Mouse (Mus musculus): ENCODE data around the gene Doc2a. TPM values are rescaled to one million over a fixed set of nuclear protein-coding genes. Genes with fewer than 3 reads are reported as not detected.
A peak's percentile ranks its signal among the peaks of the same experiment; 100 is the strongest.

Gene Doc2a
- total RNA-seq, 1 experiment: 5.5 TPM

DNA sequence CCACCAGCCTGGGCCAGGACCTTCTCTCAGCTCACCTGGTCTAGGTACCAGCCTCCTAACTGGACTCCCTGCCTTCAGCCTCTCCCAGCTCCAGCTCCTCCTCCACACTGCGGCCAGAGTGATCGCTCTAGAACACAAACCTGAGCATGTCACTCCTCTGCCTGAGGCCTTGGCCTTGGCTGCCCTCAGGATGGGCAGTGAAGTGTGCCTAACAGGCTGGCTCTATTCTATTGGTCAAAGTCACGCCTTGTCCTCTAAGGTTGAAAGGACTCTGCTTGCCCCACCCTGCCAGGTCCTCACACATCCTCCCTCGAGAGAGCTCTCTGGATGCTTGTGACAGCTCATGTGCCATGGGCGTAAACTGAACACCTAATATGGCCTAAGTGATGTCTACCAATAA is 6.2 kb downstream of the Doc2a start:
- H3K9ac ChIP-seq (ENCODE audit: insufficient read depth, low read depth, low read length, poor library complexity, severe bottlenecking): no peak overlapping the region
- H3K4me1 ChIP-seq (ENCODE audit: control insufficient read depth in 2 of 2, insufficient read depth in 2 of 2, low read length in 2 of 2, poor library complexity in 1 of 2): peaks cover 6 to 45% of the 10 kb centered on the region in 2 experiments
- DNase-seq (ENCODE audit: low read depth, low spot score): no peak
- no peak overlapping the region for H3K27ac ChIP-seq (ENCODE audit: insufficient read depth, low read depth, low read length, poor library complexity, severe bottlenecking)
- peaks cover 66% of the 10 kb centered on the region for H3K36me3 ChIP-seq (ENCODE audit: control insufficient read depth, insufficient read depth, low read length, poor library complexity, severe bottlenecking)
- no peaks in the 10 kb centered on the region for H3K9me3 ChIP-seq (ENCODE audit: control insufficient read depth, insufficient read depth, low read depth, low read length)
- TF ChIP-seq ZNF384 (IDR thresholded peaks at IDR 0.05; ENCODE audit: low read depth, low read length) (no peak), ZC3H11A (IDR thresholded peaks at IDR 0.05; ENCODE audit: borderline replicate concordance, low read depth, low read length) (no peak), CHD2 (IDR thresholded peaks at IDR 0.05; ENCODE audit: low read depth, low read length) (no peak), HCFC1 (IDR thresholded peaks at IDR 0.05; ENCODE audit: borderline replicate concordance, insufficient read depth, low read length) (no peak), MAFK (IDR thresholded peaks at IDR 0.05; ENCODE audit: insufficient read depth, low read depth, low read length) (no peak)
- no peak overlapping the region for H3K4me3 ChIP-seq (ENCODE audit: insufficient read depth in 1 of 2, low read depth in 1 of 2, low read length in 2 of 2, poor library complexity in 1 of 2, severe bottlenecking in 1 of 2)
- in situ Hi-C loops (cut with MboI; ENCODE audit: low sequenced_read_pairs in 2 of 2, unreplicated experiment in 2 of 2): no loop called here

DNA sequence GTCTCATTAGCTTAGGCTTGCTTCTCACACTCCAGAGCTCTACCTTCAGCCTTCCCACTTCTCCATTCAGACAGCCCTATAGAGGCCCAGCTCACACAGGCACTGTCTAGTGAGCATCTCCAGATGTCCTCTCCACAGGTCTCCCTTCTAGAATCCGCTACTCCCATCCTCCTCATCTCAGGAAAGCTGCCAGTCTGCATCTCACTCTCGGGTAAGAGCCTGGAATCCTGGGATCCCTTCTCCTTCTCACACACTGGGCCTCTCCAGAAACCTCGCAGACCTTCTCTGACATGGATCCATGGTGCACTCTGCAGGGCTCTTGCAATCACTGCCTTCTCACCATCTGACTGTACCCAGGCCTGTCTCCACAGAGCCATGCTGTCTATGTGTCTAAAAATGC is 8.4 kb downstream of the Doc2a start:
- in situ Hi-C loops (cut with MboI; ENCODE audit: low sequenced_read_pairs in 2 of 2, unreplicated experiment in 2 of 2): no loop called here
- Histone ChIP-seq H3K9me3 (ENCODE audit: control insufficient read depth, insufficient read depth, low read depth, low read length) (no peaks in the 10 kb centered on the region), H3K27ac (ENCODE audit: insufficient read depth, low read depth, low read length, poor library complexity, severe bottlenecking) (no peak overlapping the region), H3K4me1 (ENCODE audit: control insufficient read depth in 2 of 2, insufficient read depth in 2 of 2, low read length in 2 of 2, poor library complexity in 1 of 2) (peaks cover 6 to 45% of the 10 kb centered on the region in 2 experiments), H3K4me3 (ENCODE audit: insufficient read depth in 1 of 2, low read depth in 1 of 2, low read length in 2 of 2, poor library complexity in 1 of 2, severe bottlenecking in 1 of 2) (no peak overlapping the region), H3K9ac (ENCODE audit: insufficient read depth, low read depth, low read length, poor library complexity, severe bottlenecking) (no peak overlapping the region), H3K36me3 (ENCODE audit: control insufficient read depth, insufficient read depth, low read length, poor library complexity, severe bottlenecking) (peaks cover 79% of the 10 kb centered on the region)
- no peak for TF ChIP-seq CHD2 (IDR thresholded peaks at IDR 0.05; ENCODE audit: low read depth, low read length)
- TF ChIP-seq ZC3H11A (IDR thresholded peaks at IDR 0.05; ENCODE audit: borderline replicate concordance, low read depth, low read length): no peak
- TF ChIP-seq MAFK (IDR thresholded peaks at IDR 0.05; ENCODE audit: insufficient read depth, low read depth, low read length): no peak
- TF ChIP-seq ZNF384 (IDR thresholded peaks at IDR 0.05; ENCODE audit: low read depth, low read length): no peak
- no peak for TF ChIP-seq HCFC1 (IDR thresholded peaks at IDR 0.05; ENCODE audit: borderline replicate concordance, insufficient read depth, low read length)
- DNase-seq (ENCODE audit: low read depth, low spot score): no peak

GRCm38 (mm10) chr7:126856741-126857420 is 9.7 kb downstream of the Doc2a start:
- Histone ChIP-seq H3K36me3 (ENCODE audit: control insufficient read depth, insufficient read depth, low read length, poor library complexity, severe bottlenecking) (peaks cover 72% of the 10 kb centered on the region), H3K9ac (ENCODE audit: insufficient read depth, low read depth, low read length, poor library complexity, severe bottlenecking) (peak overlapping the region; percentile 8; the same call in 1 of the 2 replicates), H3K9me3 (ENCODE audit: control insufficient read depth, insufficient read depth, low read depth, low read length) (no peaks in the 10 kb centered on the region), H3K4me3 (ENCODE audit: insufficient read depth in 1 of 2, low read depth in 1 of 2, low read length in 2 of 2, poor library complexity in 1 of 2, severe bottlenecking in 1 of 2) (no peak overlapping the region), H3K4me1 (ENCODE audit: control insufficient read depth in 2 of 2, insufficient read depth in 2 of 2, low read length in 2 of 2, poor library complexity in 1 of 2) (peaks cover 6 to 36% of the 10 kb centered on the region in 2 experiments), H3K27ac (ENCODE audit: insufficient read depth, low read depth, low read length, poor library complexity, severe bottlenecking) (peak overlapping the region; percentile 29; the same call in 1 of the 2 replicates)
- no peak for TF ChIP-seq MAFK (IDR thresholded peaks at IDR 0.05; ENCODE audit: insufficient read depth, low read depth, low read length)
- no peak for TF ChIP-seq ZC3H11A (IDR thresholded peaks at IDR 0.05; ENCODE audit: borderline replicate concordance, low read depth, low read length)
- no peak for TF ChIP-seq CHD2 (IDR thresholded peaks at IDR 0.05; ENCODE audit: low read depth, low read length)
- no peak for TF ChIP-seq HCFC1 (IDR thresholded peaks at IDR 0.05; ENCODE audit: borderline replicate concordance, insufficient read depth, low read length)
- no peak for TF ChIP-seq ZNF384 (IDR thresholded peaks at IDR 0.05; ENCODE audit: low read depth, low read length)
- DNase-seq (ENCODE audit: low read depth, low spot score): peak; percentile 66
- in situ Hi-C loops (cut with MboI; ENCODE audit: low sequenced_read_pairs in 2 of 2, unreplicated experiment in 2 of 2): no loop called here

- Histone ChIP-seq H3K27ac (ENCODE audit: insufficient read depth, low read depth, low read length, poor library complexity, severe bottlenecking) (peak overlapping the region; percentile 15; the same call in 1 of the 2 replicates), H3K4me3 (ENCODE audit: insufficient read depth in 1 of 2, low read depth in 1 of 2, low read length in 2 of 2, poor library complexity in 1 of 2, severe bottlenecking in 1 of 2) (peak overlapping the region; percentile 77 to 86), H3K9me3 (ENCODE audit: control insufficient read depth, insufficient read depth, low read depth, low read length) (no peaks in the 10 kb centered on the region), H3K9ac (ENCODE audit: insufficient read depth, low read depth, low read length, poor library complexity, severe bottlenecking) (peak overlapping the region; percentile 87), H3K4me1 (ENCODE audit: control insufficient read depth in 2 of 2, insufficient read depth in 2 of 2, low read length in 2 of 2, poor library complexity in 1 of 2) (peaks cover 0 to 19% of the 10 kb centered on the region in 2 experiments), H3K36me3 (ENCODE audit: control insufficient read depth, insufficient read depth, low read length, poor library complexity, severe bottlenecking) (peaks cover 54% of the 10 kb centered on the region)
- TF ChIP-seq ZC3H11A (IDR thresholded peaks at IDR 0.05; ENCODE audit: borderline replicate concordance, low read depth, low read length): no peak
- no peak for TF ChIP-seq HCFC1 (IDR thresholded peaks at IDR 0.05; ENCODE audit: borderline replicate concordance, insufficient read depth, low read length)
- no peak for TF ChIP-seq MAFK (IDR thresholded peaks at IDR 0.05; ENCODE audit: insufficient read depth, low read depth, low read length)
- no peak for TF ChIP-seq CHD2 (IDR thresholded peaks at IDR 0.05; ENCODE audit: low read depth, low read length)
- no peak for TF ChIP-seq ZNF384 (IDR thresholded peaks at IDR 0.05; ENCODE audit: low read depth, low read length)
- DNase-seq (ENCODE audit: low read depth, low spot score): no peak
- in situ Hi-C loops (cut with MboI; ENCODE audit: low sequenced_read_pairs in 2 of 2, unreplicated experiment in 2 of 2): no loop called here
These were observed 13.8 kb downstream of the Doc2a start for GRCm38 (mm10) chr7:126860987-126861386.
